Mouse (Mus musculus): ENCODE results near the gene 4933428M09Rik.

DNA sequence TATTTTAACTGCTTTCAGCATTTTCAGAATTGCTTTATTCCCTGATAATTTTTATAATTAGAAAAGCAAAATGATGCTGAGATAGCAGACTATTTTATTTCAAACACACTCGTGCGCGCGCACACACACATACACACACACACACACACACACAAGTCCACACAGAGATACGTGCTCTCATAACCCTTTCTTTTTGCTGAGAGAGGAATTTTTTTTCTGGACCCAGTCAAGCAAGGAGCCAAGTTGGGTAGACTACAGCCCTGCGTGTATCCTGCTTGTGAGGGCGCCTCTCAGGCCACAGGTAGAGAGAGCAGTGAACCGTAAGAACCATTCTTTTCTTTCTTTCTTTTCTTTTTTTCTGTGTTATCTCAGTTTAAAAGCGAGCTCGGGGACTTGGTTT lies 38.7 kb downstream of the 4933428M09Rik start:
- TF ChIP-seq CTCF (IDR thresholded peaks at IDR 0.05; ENCODE audit: borderline replicate concordance, insufficient read depth, low read length) (no peak), POLR2A (IDR thresholded peaks at IDR 0.05; ENCODE audit: low read depth, low read length) (no peak)
